Mouse (Mus musculus) brain, embryonic 14.5 days (tissue): Measurements from ENCODE around the gene Wapl.

ENCODE experiments used
- CTCF ChIP-seq: fragments of 200-500 bp; IDR thresholded peaks from 2 replicates; pipeline ENCODE4 v1.5.1; 2012; ENCODE audit warnings: inconsistent platforms, mild to moderate bottlenecking, moderate library complexity, borderline replicate concordance; ENCODE audit not compliant: insufficient read depth, insufficient read length; ENCODE audit errors: extremely low read depth
- POLR2A ChIP-seq: fragments of 200-500 bp; IDR thresholded peaks from 2 replicates; pipeline ENCODE4 v1.6.1; 2012; ENCODE audit warnings: mild to moderate bottlenecking, inconsistent platforms, borderline replicate concordance; ENCODE audit not compliant: poor library complexity, insufficient read depth, insufficient read length, severe bottlenecking; ENCODE audit errors: extremely low read depth

GRCm38 (mm10) chr14:34755731-34756130 lies 82.0 kb downstream of the Wapl start:
- no peak for TF ChIP-seq CTCF
- no peak for TF ChIP-seq POLR2A
